Mouse (Mus musculus): ENCODE measurements around the gene Kdm2a. TPM values are rescaled to one million over a fixed set of nuclear protein-coding genes. Genes with fewer than 3 reads are reported as not detected.
A peak's percentile ranks its signal among the peaks of the same experiment; 100 is the strongest.

Kdm2a gene
- polyA plus RNA-seq, 1 experiment: 90.4 TPM

- Histone ChIP-seq H3K4me3 (ENCODE audit: insufficient read depth, low read length) (peak overlapping the region; percentile 97), H3K27ac (ENCODE audit: insufficient read depth, low read length) (no peak overlapping the region), H3K4me1 (ENCODE audit: control insufficient read depth, insufficient read depth, low read length) (peaks cover 4% of the 10 kb centered on the region; the same call in 1 of the 2 replicates)
- TF ChIP-seq POLR2A (IDR thresholded peaks at IDR 0.05; ENCODE audit: low read depth, low read length) (no peak), CTCF (IDR thresholded peaks at IDR 0.05; ENCODE audit: borderline replicate concordance, insufficient read depth, low read length) (no peak)
Measured at GRCm38 (mm10) chr19:4437886-4438285, 39.8 kb upstream of the Kdm2a start.

DNA sequence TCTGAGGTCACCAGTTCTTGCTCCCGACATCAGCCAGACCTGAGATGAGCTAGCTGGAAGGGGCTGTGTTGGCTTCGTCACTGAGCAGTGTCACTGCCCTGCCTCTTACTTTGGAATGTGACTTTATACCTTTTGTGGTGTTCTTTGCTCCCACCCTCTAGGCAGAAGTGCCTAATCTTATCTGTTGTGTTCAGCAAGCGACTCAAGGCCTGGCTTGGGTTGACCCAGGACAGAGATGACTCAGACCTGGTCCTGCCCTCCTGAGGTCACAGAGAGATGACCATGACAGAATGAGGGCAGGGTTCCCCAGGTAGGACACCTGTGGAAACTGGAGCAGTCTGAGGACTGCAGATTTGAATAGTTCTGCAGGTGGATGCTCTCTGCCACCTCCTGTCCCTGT is 38.2 kb upstream of the Kdm2a start:
- Histone ChIP-seq H3K4me1 (ENCODE audit: control insufficient read depth, insufficient read depth, low read length) (peaks cover 4% of the 10 kb centered on the region; the same call in 1 of the 2 replicates), H3K27ac (ENCODE audit: insufficient read depth, low read length) (no peak overlapping the region)
- no peak for TF ChIP-seq POLR2A (IDR thresholded peaks at IDR 0.05; ENCODE audit: low read depth, low read length)
- TF ChIP-seq CTCF (IDR thresholded peaks at IDR 0.05; ENCODE audit: borderline replicate concordance, insufficient read depth, low read length): no peak

DNA sequence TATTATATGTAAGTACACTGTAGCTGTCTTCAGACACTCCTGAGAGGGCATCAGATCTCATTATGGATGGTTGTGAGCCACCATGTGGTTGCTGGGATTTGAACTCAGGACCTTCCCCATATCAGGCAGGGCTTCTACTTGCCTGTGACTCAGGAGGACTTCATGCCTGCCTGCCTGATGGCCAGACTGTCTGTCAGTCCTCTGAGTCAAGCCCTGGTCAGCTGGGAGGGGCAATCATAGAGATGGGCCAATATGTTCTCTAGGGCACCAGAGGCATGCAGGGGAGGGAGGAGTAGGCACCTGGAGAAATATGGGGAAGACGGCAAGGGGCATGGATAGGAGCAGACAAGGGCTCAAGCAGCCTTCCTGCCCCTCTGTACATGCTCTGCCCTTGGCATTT is 36.9 kb upstream of the Kdm2a start:
- Histone ChIP-seq H3K27ac (ENCODE audit: insufficient read depth, low read length) (no peak overlapping the region), H3K4me3 (ENCODE audit: insufficient read depth, low read length) (no peak overlapping the region), H3K4me1 (ENCODE audit: control insufficient read depth, insufficient read depth, low read length) (no peaks in the 10 kb centered on the region)
- no peak for TF ChIP-seq CTCF (IDR thresholded peaks at IDR 0.05; ENCODE audit: borderline replicate concordance, insufficient read depth, low read length)
- TF ChIP-seq POLR2A (IDR thresholded peaks at IDR 0.05; ENCODE audit: low read depth, low read length): no peak

More for the DNA sequence above, 38.2 kb upstream of the Kdm2a start:
- no peak overlapping the region for H3K4me3 ChIP-seq (ENCODE audit: insufficient read depth, low read length)

GRCm38 (mm10) chr19:4433756-4434155 is 35.7 kb upstream of the Kdm2a start:
- no peak for TF ChIP-seq CTCF (IDR thresholded peaks at IDR 0.05; ENCODE audit: borderline replicate concordance, insufficient read depth, low read length)
- no peak for TF ChIP-seq POLR2A (IDR thresholded peaks at IDR 0.05; ENCODE audit: low read depth, low read length)
- Histone ChIP-seq H3K27ac (ENCODE audit: insufficient read depth, low read length) (no peak overlapping the region), H3K4me3 (ENCODE audit: insufficient read depth, low read length) (no peak overlapping the region)

GRCm38 (mm10) chr19:4430091-4430620 is 32.1 kb upstream of the Kdm2a start:
- TF ChIP-seq POLR2A (IDR thresholded peaks at IDR 0.05; ENCODE audit: low read depth, low read length): no peak
- no peak for TF ChIP-seq CTCF (IDR thresholded peaks at IDR 0.05; ENCODE audit: borderline replicate concordance, insufficient read depth, low read length)

More at GRCm38 (mm10) chr19:4433756-4434155, 35.7 kb upstream of the Kdm2a start:
- H3K4me1 ChIP-seq (ENCODE audit: control insufficient read depth, insufficient read depth, low read length): no peaks in the 10 kb centered on the region

DNA sequence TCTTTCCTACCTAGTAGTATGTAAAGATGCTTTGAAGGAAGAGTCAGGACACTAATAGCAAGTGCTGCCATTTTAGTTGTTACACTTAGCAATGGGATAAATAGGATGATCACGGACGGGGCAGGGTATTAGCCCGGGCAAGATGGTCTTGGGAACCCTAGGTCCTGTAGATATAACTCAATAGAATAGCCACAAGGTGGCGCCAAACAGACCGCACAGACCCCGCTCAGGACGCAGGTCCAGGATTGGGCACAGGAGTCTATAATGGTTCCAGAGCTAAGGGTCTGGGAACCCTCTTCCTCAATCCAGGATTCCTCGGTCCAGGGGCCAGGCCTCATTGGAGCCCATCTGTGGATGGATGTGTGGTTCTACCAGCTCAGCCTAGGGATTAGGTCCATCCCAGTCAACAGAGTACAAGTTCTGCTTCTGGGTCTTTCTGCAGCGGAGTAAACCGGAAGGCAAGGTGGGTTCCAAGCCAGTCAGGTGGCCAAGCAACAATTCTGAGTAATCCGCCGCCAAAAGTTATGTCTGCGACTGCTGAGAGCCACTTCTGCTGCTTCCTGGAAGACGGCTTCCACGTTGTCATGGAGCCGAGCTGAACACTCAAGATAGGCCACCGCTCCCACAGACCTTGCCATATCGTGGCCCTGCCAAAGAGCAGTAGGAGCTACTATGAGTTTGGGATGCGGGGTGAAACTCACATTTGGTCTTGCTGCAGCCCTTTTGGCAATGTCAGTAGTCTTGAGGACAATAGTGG is 27.7 kb upstream of the Kdm2a start:
- TF ChIP-seq POLR2A (IDR thresholded peaks at IDR 0.05; ENCODE audit: low read depth, low read length) (no peak), CTCF (IDR thresholded peaks at IDR 0.05; ENCODE audit: borderline replicate concordance, insufficient read depth, low read length) (0 out of 2 replicates have a peak, but pooled peaks have one; percentile 20)
- Histone ChIP-seq H3K4me3 (ENCODE audit: insufficient read depth, low read length) (no peak overlapping the region), H3K4me1 (ENCODE audit: control insufficient read depth, insufficient read depth, low read length) (no peaks in the 10 kb centered on the region), H3K27ac (ENCODE audit: insufficient read depth, low read length) (no peak overlapping the region)

More at GRCm38 (mm10) chr19:4430091-4430620, 32.1 kb upstream of the Kdm2a start:
- H3K27ac ChIP-seq (ENCODE audit: insufficient read depth, low read length): no peak overlapping the region
- H3K4me1 ChIP-seq (ENCODE audit: control insufficient read depth, insufficient read depth, low read length): no peaks in the 10 kb centered on the region
- H3K4me3 ChIP-seq (ENCODE audit: insufficient read depth, low read length): no peak overlapping the region

DNA sequence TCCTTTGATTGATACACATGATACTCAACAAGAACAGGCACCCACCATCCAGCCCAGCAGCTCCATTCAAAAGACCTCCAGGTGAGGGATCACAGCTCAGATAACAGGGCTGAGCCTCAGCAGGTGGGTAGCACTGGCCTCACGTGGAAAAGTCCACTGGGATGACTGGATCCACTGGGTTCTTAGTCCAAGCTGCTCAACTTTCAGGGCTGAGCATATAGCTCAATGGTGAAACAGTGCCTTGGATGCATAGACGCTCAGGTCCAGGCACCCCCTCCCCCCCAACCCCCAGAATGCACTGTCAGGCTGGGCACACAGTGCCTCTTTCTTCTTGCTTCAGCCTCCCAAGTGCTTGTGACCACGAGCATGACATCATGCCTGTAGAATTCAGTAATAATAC is 24.9 kb upstream of the Kdm2a start:
- no peak for TF ChIP-seq POLR2A (IDR thresholded peaks at IDR 0.05; ENCODE audit: low read depth, low read length)
- TF ChIP-seq CTCF (IDR thresholded peaks at IDR 0.05; ENCODE audit: borderline replicate concordance, insufficient read depth, low read length): no peak
- Histone ChIP-seq H3K27ac (ENCODE audit: insufficient read depth, low read length) (no peak overlapping the region), H3K4me1 (ENCODE audit: control insufficient read depth, insufficient read depth, low read length) (no peaks in the 10 kb centered on the region), H3K4me3 (ENCODE audit: insufficient read depth, low read length) (no peak overlapping the region)

DNA sequence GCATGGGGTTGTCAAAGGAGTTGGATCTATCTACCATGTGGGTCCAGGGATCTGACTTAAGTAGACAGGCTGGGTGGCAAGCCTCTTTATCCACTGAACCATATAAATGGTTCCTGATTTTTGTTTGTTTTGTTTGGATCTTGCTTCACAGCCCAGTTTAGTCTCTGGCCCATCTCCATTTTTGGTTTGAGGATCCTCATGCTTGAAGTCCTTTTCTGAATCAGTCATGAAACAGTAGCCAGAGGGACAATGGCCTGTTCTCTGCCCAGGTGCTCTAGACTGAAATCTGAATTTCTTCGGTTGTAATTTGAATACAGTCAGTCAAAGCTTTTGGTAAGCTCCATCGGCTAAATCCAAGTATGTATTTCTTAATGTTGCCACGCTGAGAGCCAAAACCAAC is 24.5 kb upstream of the Kdm2a start:
- Histone ChIP-seq H3K4me3 (ENCODE audit: insufficient read depth, low read length) (no peak overlapping the region), H3K27ac (ENCODE audit: insufficient read depth, low read length) (no peak overlapping the region), H3K4me1 (ENCODE audit: control insufficient read depth, insufficient read depth, low read length) (no peaks in the 10 kb centered on the region)
- TF ChIP-seq CTCF (IDR thresholded peaks at IDR 0.05; ENCODE audit: borderline replicate concordance, insufficient read depth, low read length) (no peak), POLR2A (IDR thresholded peaks at IDR 0.05; ENCODE audit: low read depth, low read length) (no peak)

DNA sequence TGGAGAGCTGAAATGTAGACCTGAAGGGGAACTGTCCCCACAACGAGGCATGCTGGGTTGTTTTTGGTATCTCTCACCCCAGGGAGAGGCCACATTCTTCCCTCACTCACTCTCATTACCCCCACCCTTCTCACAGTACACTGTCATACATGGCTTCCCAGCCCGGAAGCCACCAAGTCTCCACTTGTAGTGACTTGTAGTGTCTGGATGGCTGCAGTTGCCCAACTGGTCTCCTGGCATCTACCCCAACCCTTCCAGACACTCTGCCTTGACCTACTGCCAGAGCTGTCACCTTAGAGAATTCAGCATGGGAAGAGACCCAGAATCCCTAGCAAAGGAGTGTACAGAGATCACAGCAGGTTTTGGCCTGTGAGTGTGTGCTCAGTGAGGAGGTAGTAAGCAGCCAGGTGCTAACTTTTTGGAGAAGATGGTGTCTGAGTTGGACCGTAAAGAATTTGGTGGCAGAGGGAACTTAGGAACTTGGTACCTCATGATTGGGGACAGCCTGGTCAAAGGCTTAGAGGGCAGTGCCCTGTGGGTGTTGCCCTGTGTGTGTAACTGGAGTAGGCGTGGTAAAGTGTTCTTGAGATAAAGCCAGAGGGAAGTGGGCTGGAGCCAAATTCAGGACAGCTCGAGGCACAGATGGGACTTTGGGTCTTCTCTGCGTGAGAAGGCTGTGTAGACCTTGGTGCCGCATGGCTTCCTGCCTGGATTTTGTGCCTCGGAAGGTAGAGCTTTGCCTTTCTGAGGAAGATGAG is 22.2 kb upstream of the Kdm2a start:
- no peak for TF ChIP-seq POLR2A (IDR thresholded peaks at IDR 0.05; ENCODE audit: low read depth, low read length)
- H3K4me3 ChIP-seq (ENCODE audit: insufficient read depth, low read length): no peak overlapping the region
- H3K4me1 ChIP-seq (ENCODE audit: control insufficient read depth, insufficient read depth, low read length): no peaks in the 10 kb centered on the region
- no peak overlapping the region for H3K27ac ChIP-seq (ENCODE audit: insufficient read depth, low read length)

DNA sequence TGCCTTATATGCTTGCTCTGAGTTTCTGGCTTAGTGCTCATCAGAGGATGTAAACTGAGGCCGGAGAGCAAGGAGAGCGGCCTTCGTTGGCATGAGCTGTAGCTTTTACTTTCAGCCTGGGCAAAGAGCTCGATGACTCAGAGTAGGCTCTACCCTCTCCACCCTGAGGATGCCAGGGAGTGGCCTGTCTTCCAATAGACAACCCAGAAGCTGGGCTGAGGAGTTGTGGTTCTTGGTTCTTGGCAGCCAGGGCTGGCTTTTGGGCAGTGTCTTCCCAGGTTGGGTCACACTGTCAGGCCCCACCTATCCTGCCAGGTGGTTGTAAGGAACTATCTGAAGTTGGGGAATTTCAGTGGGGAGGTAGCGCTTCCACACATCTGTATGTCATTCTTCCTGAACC is 21.6 kb upstream of the Kdm2a start:
- no peak for TF ChIP-seq POLR2A (IDR thresholded peaks at IDR 0.05; ENCODE audit: low read depth, low read length)
- no peak for TF ChIP-seq CTCF (IDR thresholded peaks at IDR 0.05; ENCODE audit: borderline replicate concordance, insufficient read depth, low read length)
- H3K27ac ChIP-seq (ENCODE audit: insufficient read depth, low read length): no peak overlapping the region
- H3K4me3 ChIP-seq (ENCODE audit: insufficient read depth, low read length): no peak overlapping the region
- H3K4me1 ChIP-seq (ENCODE audit: control insufficient read depth, insufficient read depth, low read length): no peaks in the 10 kb centered on the region

Data from embryonic fibroblast, embryonic 13.5 days (primary cell).